Mouse (Mus musculus): ENCODE measurements around the gene Dlx6. TPM values are rescaled to one million over a fixed set of nuclear protein-coding genes. Genes with fewer than 3 reads are reported as not detected.
A peak's percentile ranks its signal among the peaks of the same experiment; 100 is the strongest.

Dlx6 gene
- total and polyA plus RNA-seq, 2 experiments from 2014 or later, result 4.9 to 28.9 TPM

GRCm38 (mm10) chr6:6833301-6833700, 29.8 kb upstream of the Dlx6 start:
- H3K27ac ChIP-seq (ENCODE audit: low read depth, low read length), result no peak overlapping the region
- no peaks in the 10 kb centered on the region for H3K36me3 ChIP-seq (ENCODE audit: insufficient read depth)
- TF ChIP-seq CTCF (IDR thresholded peaks at IDR 0.05; ENCODE audit: low read depth), result no peak
- H3K27me3 ChIP-seq (ENCODE audit: insufficient read depth, low read length), result no peaks in the 10 kb centered on the region
- H3K9ac ChIP-seq, result no peak overlapping the region
- no peak overlapping the region for H3K4me2 ChIP-seq (ENCODE audit: low read depth)
- no peaks in the 10 kb centered on the region for H3K4me1 ChIP-seq (ENCODE audit: insufficient read depth)
- H3K9me3 ChIP-seq (ENCODE audit: low read length), result no peaks in the 10 kb centered on the region
- H3K4me3 ChIP-seq (ENCODE audit: low read depth, low read length), result no peak overlapping the region
- ATAC-seq (no peak), DNase-seq (no peak)
- WGBS, result 59% methylated on average over 3 of the region's 3 CpGs

GRCm38 (mm10) chr6:6848541-6848940, 14.6 kb upstream of the Dlx6 start:
- Histone ChIP-seq H3K9ac (no peak overlapping the region), H3K36me3 (ENCODE audit: insufficient read depth) (no peaks in the 10 kb centered on the region), H3K27ac (ENCODE audit: low read depth, low read length) (no peak overlapping the region), H3K4me1 (ENCODE audit: insufficient read depth) (no peaks in the 10 kb centered on the region), H3K4me2 (ENCODE audit: low read depth) (0 out of 2 replicates have a peak overlapping the region, but pooled peaks have one; percentile 15), H3K4me3 (ENCODE audit: low read depth, low read length) (no peak overlapping the region), H3K27me3 (ENCODE audit: insufficient read depth, low read length) (peaks cover 35% of the 10 kb centered on the region), H3K9me3 (ENCODE audit: low read length) (no peaks in the 10 kb centered on the region)
- no peak for ATAC-seq
- TF ChIP-seq CTCF (IDR thresholded peaks at IDR 0.05; ENCODE audit: low read depth), result no peak
- 17% methylated on average over 4 of the region's 4 CpGs for WGBS
- DNase-seq, result no peak

DNA sequence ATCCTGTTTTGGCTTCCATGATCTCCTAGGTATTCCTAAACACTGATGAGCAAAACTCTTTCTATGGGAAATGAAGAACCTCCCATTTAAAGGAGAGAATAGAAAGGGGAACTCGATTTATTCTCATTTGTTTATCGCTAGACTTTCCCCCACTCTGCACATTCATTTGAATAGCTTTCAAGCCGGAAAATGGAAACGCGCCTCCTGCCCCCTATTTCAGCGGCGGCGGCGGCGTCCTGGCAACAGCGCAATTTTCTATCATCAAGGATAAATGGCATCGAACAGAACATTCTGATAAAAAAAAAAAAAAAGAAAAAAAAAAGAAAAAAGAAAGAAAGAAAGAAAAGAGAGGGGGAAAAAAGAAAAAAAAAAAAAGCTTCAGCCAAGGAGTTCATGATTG, 13.4 kb upstream of the Dlx6 start:
- H3K9me3 ChIP-seq (ENCODE audit: low read length), result no peaks in the 10 kb centered on the region
- no peaks in the 10 kb centered on the region for H3K36me3 ChIP-seq (ENCODE audit: insufficient read depth)
- 0 out of 2 replicates have a peak overlapping the region, but pooled peaks have one; percentile 33 for H3K9ac ChIP-seq
- 0 out of 2 replicates have a peak, but pooled peaks cover under 1% of the 10 kb centered on the region for H3K4me1 ChIP-seq (ENCODE audit: insufficient read depth)
- no peak for TF ChIP-seq CTCF (IDR thresholded peaks at IDR 0.05; ENCODE audit: low read depth)
- peak overlapping the region; percentile 43 for H3K4me2 ChIP-seq (ENCODE audit: low read depth)
- ATAC-seq (no peak), DNase-seq (peak; percentile 56)
- H3K27ac ChIP-seq (ENCODE audit: low read depth, low read length), result peak overlapping the region; percentile 77
- H3K4me3 ChIP-seq (ENCODE audit: low read depth, low read length), result peak overlapping the region; percentile 19; the same call in 1 of the 2 replicates
- peaks cover 37% of the 10 kb centered on the region for H3K27me3 ChIP-seq (ENCODE audit: insufficient read depth, low read length)
- WGBS, result 1% methylated on average over 12 of the region's 12 CpGs

DNA sequence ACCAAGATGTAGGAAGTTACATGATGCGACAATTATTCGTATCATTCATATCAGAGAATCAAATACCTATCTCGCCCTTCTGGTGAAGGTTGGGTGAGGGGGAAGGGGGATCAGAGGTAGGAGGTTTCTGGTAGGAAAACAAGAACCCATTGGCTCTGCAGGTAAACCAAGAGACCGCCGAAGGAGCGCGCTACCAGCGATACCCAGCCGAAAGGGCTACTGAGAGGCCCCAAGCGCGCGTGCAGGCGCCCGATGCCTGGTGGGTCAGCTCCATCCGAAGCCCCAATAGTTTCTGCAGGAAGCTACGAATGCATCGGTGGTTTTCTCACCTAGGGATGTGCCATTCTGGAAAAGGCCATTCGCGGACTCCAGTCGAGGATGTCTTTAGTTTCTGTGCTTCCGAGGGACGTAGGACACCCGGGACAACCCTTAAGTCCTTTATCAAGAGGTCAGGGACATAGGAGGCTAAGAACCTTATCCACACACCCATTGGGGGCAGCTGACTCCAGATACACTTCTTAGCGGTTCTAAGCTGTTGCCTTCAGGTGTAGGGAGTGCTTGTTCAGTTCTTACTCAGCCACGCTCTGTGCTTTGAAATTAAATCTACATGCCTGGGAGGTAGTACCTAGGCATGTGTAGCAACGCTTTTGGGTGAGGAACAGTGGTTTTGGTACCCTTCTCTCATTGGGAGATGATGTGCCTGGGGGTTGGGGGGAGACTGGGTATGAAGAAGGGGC, 12.6 kb upstream of the Dlx6 start:
- Histone ChIP-seq H3K4me2 (ENCODE audit: low read depth) (peak overlapping the region; percentile 43), H3K9me3 (ENCODE audit: low read length) (no peaks in the 10 kb centered on the region), H3K4me3 (ENCODE audit: low read depth, low read length) (peak overlapping the region; percentile 19), H3K36me3 (ENCODE audit: insufficient read depth) (no peaks in the 10 kb centered on the region), H3K4me1 (ENCODE audit: insufficient read depth) (0 out of 2 replicates have a peak, but pooled peaks cover 5% of the 10 kb centered on the region), H3K27ac (ENCODE audit: low read depth, low read length) (peak overlapping the region; percentile 77), H3K9ac (0 out of 2 replicates have a peak overlapping the region, but pooled peaks have one; percentile 2), H3K27me3 (ENCODE audit: insufficient read depth, low read length) (peaks cover 41% of the 10 kb centered on the region)
- TF ChIP-seq CTCF (IDR thresholded peaks at IDR 0.05; ENCODE audit: low read depth), result no peak
- peak; percentile 11; the same call in 1 of the 2 replicates for ATAC-seq
- DNase-seq, result peak; percentile 56
- WGBS, result 3% methylated on average over 26 of the region's 26 CpGs

GRCm38 (mm10) chr6:6851166-6851565, 12.0 kb upstream of the Dlx6 start:
- H3K9ac ChIP-seq, result no peak overlapping the region
- H3K27ac ChIP-seq (ENCODE audit: low read depth, low read length), result peak overlapping the region; percentile 77
- ATAC-seq (peak; percentile 58; the same call in 1 of the 2 replicates), DNase-seq (peak; percentile 73)
- no peaks in the 10 kb centered on the region for H3K9me3 ChIP-seq (ENCODE audit: low read length)
- H3K4me1 ChIP-seq (ENCODE audit: insufficient read depth), result 0 out of 2 replicates have a peak, but pooled peaks cover 5% of the 10 kb centered on the region
- H3K4me2 ChIP-seq (ENCODE audit: low read depth), result peak overlapping the region; percentile 43
- H3K36me3 ChIP-seq (ENCODE audit: insufficient read depth), result no peaks in the 10 kb centered on the region
- H3K27me3 ChIP-seq (ENCODE audit: insufficient read depth, low read length), result peaks cover 46% of the 10 kb centered on the region
- WGBS, result 4% methylated on average over 10 of the region's 10 CpGs
- H3K4me3 ChIP-seq (ENCODE audit: low read depth, low read length), result no peak overlapping the region
- no peak for TF ChIP-seq CTCF (IDR thresholded peaks at IDR 0.05; ENCODE audit: low read depth)

- Histone ChIP-seq H3K4me3 (ENCODE audit: low read depth, low read length) (peak overlapping the region; percentile 4; the same call in 1 of the 2 replicates), H3K4me1 (ENCODE audit: insufficient read depth) (peaks cover 7% of the 10 kb centered on the region; the same call in 1 of the 2 replicates), H3K4me2 (ENCODE audit: low read depth) (peak overlapping the region; percentile 53; the same call in 1 of the 2 replicates), H3K9ac (no peak overlapping the region), H3K9me3 (ENCODE audit: low read length) (no peaks in the 10 kb centered on the region), H3K27me3 (ENCODE audit: insufficient read depth, low read length) (peaks cover 42% of the 10 kb centered on the region), H3K27ac (ENCODE audit: low read depth, low read length) (0 out of 2 replicates have a peak overlapping the region, but pooled peaks have one; percentile 10), H3K36me3 (ENCODE audit: insufficient read depth) (no peaks in the 10 kb centered on the region)
- ATAC-seq (no peak), DNase-seq (no peak)
- TF ChIP-seq CTCF (IDR thresholded peaks at IDR 0.05; ENCODE audit: low read depth), result no peak
- WGBS, result 40% methylated on average over 3 of the region's 3 CpGs
These were observed 10.2 kb upstream of the Dlx6 start for GRCm38 (mm10) chr6:6852944-6853343.

GRCm38 (mm10) chr6:6854176-6854575, 9.0 kb upstream of the Dlx6 start:
- DNase-seq (peak; percentile 40), ATAC-seq (no peak)
- WGBS, result 4% methylated on average over 9 of the region's 9 CpGs
- Histone ChIP-seq H3K4me2 (ENCODE audit: low read depth) (peak overlapping the region; percentile 53), H3K36me3 (ENCODE audit: insufficient read depth) (no peaks in the 10 kb centered on the region), H3K4me3 (ENCODE audit: low read depth, low read length) (peak overlapping the region; percentile 50; the same call in 1 of the 2 replicates), H3K9me3 (ENCODE audit: low read length) (no peaks in the 10 kb centered on the region), H3K9ac (peak overlapping the region; percentile 25), H3K4me1 (ENCODE audit: insufficient read depth) (peaks cover 9% of the 10 kb centered on the region; the same call in 1 of the 2 replicates), H3K27ac (ENCODE audit: low read depth, low read length) (peak overlapping the region; percentile 85; the same call in 1 of the 2 replicates), H3K27me3 (ENCODE audit: insufficient read depth, low read length) (peaks cover 39% of the 10 kb centered on the region)
- TF ChIP-seq CTCF (IDR thresholded peaks at IDR 0.05; ENCODE audit: low read depth), result no peak
